Mouse (Mus musculus) liver, postnatal 0 days (tissue): ENCODE measurements at regions not wholly inside any gene's neighbourhood (a gene's known extent, or its start where the extent isn't known, plus 50 kb on each side); places are given as distances from the start of the nearest gene placed in this dataset.

Source experiments
- CTCF ChIP-seq: sonication (generic); IDR thresholded peaks from 2 replicates; pipeline ENCODE4 v1.5.1; 2016; ENCODE audit warnings: antibody characterized with exemption, low read depth
- EP300 ChIP-seq: IDR thresholded peaks from 2 replicates; pipeline ENCODE4 v1.6.1; 2016; ENCODE audit warnings: antibody characterized with exemption, low read depth, mild to moderate bottlenecking

DNA sequence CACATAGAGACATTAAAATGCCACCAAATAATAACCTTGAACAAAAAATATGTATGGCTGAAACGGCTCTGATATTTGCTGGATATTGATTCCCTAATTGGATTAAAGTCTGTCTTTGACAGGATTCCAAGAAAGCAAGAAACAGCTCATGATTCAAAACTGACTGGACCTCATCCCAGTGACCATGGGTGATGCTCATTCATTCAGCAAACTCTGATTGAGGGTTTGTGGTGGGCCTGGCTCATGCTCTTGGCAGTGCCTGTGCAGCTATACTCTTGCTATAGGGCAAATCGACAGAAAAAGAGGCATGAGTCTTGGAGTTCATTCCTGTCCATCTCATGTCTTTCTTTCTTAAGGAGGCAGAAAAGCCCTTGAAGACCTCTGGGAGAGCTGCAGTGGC, 98.7 kb downstream of the Otol1 start:
- TF ChIP-seq CTCF (no peak), EP300 (no peak)
